Mouse (Mus musculus): ENCODE results near the gene Srcap.
"Not testable (repeated sequence)": the region's sequence is repeated elsewhere in the genome, so short reads cannot be mapped to it uniquely, and the experiment has no call there.

The Srcap gene

DNA sequence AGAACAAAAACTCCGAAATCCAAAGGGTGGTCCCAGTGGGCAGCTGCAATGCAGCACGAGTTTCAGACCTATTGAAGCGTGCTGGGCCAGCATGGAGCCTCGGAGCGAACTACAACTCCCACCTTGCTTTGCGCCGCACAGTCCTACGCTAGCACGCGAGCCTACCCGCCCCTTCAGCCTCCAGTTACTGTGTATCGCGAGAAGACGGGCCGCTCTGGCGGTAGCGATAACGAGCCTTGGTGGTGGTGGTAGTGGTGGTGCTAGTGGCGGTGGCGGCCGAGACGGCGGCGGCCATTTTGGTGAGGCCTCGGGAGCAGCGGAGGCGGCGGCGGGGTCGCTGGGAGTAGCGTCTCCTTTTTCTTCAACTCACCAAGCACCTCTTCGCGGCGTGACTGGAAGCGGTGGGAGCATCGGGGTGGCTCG lies at the start of gene Srcap:
Gene Srcap, plus strand, starts transcription at position 176 of the 423 bp plus-strand sequence.
- peak; percentile 93 for DNase-seq

DNA sequence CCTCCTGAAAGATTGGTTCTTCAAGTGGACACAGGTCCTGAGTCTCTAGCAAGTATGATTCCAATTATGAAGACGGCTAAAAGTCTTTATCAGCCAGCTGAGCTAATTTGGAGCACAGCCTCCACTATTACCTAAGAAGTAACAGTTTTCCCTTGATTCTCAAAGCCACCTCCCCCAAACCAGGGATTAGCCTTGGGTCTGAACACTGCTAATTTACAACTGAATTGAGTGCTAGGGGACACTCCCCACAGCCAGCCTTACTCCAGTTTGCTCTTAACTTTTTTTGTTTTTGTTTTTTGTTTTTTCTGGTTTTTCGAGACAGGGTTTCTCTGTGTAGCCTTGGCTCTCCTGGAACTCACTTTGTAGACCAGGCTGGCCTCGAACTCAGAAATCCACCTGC lies 46.6 kb upstream of the Srcap start:
- DNase-seq: no peak

DNA sequence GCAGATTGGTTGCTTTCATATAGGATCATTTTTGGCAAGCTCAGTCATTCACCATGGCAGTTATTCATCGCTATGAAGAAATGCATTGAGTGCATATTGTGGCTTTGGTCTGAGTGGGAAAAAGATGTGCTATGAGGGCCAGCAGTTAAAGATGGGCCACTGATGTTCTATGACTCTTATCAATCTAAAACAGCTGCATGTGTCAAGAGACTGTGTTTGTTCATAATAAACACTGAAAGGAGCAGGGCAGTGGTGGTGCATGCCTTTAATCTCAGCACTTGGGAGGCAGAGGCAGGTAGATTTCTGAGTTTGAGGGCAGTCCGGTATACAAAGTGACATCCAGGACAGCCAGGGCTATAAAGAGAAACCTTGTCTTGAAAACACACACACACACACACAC lies 46.1 kb upstream of the Srcap start:
- not testable (repeated sequence) for DNase-seq

DNA sequence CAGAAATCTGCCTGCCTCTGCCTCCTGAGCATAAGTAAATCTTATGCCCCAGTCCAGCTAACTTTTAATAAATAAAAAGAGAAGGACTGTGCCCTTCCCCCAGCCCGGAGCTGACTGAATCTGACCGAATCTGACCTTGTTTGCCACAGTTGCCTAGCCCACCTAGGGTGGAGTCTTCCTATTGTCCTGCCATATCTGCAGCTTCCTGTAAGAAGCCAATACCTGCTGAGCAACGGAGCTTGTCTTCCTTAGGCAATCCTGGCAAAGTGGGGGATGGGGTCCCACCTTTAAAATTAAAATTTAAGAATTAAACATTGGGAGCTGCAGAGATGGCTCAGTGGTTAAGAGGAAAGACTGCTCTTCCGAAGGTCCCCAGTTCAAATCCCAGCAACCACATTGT lies 45.2 kb upstream of the Srcap start:
- DNase-seq: no peak

DNA sequence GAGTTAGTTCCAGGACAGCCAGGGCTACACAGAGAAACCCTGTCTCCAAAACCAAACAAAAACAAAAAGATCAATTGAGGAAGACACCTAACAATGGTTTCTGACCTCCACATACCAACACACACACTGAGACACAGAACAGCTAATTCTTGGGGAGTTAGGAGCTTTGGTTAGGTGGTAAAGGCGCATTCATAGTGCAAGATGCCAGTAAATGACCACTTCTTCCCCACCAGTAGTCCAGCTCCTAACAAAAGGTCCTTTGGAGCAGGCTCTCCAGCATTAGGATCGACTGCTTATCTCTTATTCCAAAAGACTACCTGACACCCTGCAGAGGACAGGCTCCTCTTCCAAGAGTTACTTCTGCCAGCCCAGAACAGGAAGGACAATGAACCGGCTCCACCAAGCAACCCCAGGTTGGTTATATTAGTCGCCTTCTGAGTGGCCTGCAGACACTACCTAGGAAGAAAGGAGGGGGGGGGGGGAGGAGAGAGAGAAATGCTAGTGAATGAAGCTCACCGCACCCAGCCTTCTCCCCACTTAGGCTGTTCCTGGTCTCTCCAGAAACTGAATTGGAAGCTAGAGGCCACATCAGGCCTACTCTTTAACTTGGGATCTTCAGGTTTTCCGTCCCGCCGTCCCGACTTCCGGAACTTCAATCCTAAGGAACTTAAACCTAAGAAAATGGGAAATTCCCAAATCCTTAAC lies 41.6 kb upstream of the Srcap start:
- DNase-seq: no peak

DNA sequence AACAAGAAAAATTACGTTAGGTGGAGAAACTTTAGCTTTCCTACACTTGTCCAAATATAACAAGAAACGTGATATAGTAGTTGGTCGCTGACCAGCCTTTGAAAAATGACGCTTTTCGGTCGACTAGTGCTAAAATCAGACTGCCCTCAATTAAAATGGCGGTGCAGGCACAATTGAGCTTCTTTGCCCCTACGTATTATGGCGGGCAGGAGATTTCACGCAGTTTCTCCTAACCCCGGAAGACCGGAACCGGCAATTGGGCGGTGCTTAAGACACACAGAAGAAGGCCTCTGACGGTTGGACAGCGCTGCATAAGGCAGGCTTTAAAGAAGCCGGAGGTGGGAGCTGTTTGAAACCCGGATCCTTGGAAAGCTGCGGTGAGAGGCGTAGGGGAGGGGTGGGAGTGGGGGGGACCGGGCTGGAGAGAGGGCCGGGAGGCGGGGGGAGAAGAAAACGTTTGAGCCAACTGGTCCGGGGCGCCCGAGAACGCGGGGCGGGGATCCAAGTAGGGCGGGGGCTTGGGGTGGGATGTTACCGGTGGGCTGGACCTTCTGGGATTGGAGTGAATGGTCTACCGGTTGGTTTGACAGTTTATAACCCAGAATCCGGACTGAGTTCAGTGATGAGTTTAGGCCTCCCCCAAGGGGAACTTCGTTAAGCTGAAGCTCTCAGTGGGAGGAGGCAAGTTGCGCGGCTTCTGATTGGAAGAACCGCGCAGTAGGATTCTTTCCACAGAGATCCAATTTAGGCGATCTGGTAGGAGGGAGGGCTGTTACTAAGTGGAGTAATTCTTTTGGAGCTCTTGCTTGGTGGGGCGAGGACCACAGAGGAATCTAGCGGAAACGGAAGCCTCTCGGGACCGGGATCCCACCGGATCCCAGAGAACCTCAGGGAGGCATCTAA lies 40.8 kb upstream of the Srcap start:
- DNase-seq: peak; percentile 91

DNA sequence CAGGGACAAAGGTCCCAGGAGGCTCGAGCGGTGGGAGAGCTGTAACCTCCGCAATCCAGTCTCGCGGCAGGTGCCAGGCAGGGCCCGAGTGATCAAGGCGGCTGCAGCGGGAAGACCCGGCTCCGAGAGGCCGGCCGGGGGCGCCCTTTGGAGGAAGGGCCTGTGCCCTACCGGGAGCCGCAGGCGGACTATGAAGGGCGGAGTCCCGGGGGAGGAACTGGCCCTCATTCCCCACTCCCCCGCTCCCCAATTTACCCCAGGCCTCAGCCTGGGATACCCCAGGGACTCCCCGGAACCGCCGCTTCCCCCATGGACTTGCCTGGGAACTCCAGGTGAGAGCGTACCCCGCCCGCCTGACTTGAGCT lies 40.2 kb upstream of the Srcap start:
- no peak for DNase-seq

DNA sequence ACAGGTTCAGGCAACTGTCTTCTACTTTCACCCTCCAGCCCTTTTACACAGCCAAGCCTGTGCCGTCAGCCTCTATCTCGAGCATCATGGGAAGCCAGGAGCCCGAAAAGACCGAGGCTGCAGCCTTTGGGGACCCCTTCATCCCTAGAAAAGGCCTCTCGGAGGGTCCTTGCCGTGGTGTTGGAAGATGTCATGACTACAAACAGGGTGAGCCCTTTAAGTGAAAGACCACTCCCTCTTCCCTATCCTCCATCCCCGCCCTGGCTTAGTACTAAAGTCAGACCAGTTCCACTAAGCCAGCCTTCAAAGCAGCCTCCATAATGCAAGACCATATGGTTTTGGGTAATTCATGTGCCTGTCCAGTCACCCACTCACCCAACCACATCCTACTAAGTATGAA lies 39.7 kb upstream of the Srcap start:
- no peak for DNase-seq

DNA sequence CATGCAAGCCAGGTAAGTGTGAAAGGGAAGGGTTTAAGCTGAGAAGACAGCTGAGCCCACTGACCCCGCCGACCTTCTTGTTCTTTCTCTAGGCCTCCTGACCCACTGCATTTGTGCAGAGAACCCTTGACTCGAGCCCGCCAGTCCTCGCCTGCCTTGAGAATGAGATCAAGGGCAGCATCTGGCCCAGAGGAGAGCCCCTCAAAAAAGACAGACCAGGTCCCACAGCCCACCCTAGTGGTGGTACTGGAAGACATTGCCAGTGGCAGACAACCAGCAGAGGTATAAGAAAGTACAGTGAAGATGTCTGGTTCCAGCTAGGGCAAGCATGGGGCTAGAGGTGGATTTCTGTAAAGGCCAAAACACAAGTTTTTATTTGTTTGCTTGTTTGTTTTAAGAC lies 38.1 kb upstream of the Srcap start:
- no peak for DNase-seq

DNA sequence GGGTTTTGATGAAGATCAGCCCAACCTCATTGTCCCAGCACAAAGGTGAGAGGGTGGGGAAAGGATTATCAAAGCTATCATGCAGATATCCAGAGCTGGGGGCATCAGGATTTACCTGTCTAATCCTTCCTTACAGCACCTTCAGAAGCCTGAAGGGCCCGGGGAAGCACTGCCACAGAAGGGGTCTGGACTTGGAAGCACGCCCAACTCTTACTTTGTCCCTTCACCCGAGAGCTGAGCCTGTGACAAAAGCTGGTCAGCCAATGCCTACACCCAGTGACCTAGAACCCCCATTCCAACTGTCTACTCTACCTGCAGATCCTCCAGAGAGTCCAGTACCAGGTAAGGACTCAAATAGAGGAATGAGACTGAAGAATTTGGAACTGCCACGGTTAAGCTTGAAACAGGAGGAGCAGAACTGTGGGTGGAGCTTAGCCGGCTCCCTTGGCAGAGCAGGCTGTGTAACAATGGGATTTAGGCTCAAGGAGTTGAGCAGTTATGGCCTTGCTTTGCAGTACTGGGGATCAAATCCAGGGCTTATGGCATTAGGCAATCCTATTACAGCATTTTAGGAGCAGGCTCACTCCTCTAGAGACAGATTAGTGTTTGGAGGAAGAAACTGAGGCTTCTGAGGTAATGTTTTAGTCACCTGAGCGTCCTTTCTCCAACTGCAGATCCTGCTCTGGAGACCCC lies 37.3 kb upstream of the Srcap start:
- DNase-seq: no peak

DNA sequence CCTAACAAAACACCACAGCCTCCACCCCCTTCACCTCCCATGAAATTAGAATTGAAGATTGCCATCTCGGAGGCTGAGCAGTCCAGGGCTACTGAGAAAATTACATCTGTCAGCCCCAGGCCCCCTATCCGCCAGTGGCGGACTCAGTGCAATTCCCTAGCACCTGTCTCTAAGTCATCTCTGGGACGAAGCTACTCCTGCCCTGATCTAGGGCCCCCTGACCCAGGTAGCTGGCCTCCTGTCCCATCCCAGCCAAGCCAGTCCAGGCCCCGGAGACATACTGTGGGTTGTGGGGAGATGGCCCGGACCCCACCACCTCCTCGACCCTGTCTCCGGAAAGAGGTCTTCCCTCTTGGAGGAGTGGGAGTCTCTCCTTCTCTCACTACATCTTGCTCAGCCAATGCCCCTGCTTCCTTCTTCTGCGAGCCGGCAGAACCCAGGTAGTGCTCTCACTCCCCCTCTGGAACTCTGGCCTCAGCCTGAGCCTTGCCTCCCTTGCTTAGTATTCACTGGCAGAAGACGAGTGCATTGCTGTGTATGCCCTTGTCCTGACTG lies 36.5 kb upstream of the Srcap start:
- DNase-seq: no peak

DNA sequence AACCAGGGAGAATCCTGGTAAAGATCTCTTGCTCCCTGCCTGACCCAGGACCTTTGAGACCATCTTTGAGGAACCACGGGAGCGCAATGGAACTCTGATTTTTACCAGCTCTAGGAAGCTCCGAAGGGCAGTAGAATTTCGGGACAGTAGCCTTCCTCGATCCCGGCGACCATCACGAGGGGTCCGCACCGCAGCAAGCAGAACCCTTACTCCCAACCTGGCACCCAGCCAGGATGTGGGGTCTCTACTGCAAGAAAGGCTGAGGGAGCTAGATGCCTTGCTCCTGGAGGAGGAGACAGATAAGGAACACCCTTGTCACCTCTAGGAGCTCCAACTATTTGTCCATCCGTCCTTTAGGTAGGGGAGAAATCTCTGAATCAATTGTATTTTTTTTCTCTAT lies 35.4 kb upstream of the Srcap start:
- DNase-seq: no peak

DNA sequence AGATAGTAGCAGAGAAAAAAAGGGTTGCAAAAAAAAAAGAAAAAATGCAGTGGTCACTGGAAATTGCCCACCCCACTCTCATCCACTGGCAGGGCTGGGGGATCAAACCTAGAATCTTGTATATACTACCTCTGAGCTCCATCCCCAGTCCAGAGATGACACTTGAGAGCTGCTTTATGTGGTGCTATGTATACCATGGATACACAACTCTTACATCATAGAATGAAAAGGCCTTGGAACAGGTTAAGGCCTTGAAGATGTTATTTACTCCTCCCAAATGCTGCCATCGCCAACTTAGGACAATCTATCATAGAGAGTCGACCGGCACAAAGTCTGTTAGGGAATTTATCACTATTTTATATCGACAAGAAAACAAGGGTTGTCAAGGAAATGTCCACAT lies 34.9 kb upstream of the Srcap start:
- no peak for DNase-seq

DNA sequence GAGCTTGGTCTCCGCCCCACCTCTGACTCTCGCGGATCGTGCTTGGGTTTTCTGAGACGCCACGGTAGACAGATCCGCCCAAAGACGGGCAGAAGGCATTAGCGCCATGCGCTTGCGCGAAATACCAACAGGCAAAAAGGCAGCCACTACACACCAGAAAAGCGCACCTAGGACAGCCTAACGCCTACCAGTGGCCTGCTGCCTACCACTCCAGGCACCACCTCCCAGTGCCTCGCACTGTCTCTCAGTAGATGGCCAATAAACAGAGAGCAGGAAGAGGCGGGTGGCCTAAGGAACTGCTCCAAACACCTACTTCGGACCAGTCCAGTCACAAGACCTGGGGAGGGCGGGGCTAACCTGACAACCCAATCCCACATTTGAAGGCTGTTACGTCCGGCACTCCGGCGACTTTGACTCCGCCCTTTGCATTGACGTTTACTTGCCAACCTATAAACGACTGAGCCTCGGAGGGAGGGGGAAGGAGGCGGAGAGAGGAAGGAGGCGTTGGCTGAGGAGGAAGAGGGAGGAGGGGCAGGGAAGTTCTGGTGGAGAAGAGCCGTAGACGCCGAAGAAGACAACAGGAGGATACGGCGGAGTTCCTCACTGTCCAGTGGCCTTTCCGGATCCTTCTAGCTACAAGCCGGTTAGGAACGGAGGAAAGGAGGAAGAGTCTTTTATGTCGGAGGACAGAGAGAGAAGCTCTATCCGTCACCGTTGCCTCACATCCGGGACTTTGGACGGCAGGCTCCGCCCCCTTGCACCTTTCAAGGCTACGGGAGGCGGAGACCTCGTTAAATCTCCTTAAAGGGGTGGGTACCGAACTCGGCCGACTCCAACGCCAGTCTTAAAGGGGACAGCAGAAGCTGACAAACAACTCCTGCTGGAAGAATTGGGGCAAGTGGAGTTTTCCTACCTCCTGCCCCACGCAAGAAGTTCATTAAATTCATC lies 33.8 kb upstream of the Srcap start:
- peak; percentile 98 for DNase-seq

DNA sequence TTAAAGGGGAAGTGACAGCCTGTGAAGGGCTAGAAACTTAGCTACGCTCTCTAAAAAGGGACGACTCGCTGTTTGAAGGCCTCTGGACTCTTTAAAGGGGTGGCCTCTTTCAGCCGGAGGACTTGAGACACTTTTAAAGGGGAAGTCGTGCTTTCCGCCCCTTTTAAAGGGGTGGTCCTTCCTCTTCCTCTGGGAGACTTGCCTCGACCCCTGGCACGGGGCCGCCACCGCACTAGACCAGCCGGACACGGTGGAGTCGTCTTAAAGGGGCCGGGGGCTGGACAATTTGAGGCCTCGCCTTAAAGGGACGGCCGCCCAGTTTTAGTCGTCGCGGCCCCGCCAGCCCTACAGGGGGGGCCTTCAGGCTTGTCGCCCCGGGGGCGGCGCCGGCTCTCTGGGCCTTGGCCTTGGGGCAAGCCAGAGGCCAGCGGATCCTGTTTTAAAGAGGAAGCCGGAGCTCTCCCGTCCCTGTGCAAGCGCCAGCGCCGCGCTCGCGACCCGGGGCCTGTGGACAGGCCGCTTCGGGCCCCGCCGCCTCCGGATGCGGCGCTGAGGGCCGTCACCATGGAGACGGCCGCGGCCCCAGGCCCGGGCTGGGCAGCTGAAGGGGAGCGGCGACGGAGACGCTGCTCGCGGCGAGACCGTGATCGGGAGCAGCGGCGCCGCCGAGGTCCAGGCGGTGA lies 33.0 kb upstream of the Srcap start, which contains the start of gene Fbrs:
Gene Fbrs, plus strand, starts transcription at position 565 of the 683 bp plus-strand sequence.
- DNase-seq: peak; percentile 91

DNA sequence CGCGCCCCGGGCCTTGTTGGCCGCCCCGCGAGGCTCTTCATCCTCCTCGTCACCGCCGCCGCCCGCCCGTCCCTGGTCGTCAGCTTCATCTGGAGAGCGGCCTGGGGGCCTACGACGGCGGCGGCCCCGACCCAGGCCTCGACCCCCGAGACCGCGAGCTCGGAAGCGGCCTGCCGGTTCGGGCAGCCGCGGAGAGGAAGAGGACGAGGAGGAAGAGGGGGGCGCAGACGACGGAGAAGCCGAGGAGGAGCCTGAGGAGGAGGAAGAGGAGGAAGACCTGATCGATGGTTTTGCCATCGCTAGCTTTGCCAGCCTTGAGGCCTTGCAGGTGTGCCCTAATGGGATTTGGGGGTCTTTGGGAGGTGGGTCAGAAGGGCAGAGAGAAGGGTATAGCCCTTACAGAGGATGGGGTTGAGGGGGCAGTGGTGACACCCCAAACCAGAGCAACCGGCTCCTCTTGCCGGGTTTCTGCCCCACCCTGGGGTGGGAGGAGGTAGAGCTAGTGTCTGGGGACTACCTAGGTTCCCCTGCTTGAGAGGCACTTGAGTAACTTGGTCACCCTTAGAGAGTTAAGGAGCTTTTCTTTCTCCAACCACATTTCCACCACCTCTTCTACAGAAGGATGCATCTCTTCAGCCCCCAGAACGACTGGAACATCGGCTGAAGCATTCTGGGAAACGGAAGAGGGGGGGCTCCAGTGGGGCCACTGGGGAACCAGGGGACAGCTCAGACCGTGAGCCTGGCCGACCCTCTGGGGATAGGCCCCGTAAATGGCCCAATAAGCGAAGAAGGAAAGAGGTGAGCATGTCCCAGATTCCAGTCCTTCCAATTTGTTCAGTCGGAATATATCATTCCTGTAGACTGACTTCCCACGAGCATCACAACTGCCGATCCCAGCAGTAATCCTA lies 32.2 kb upstream of the Srcap start:
- DNase-seq: peak; percentile 22

DNA sequence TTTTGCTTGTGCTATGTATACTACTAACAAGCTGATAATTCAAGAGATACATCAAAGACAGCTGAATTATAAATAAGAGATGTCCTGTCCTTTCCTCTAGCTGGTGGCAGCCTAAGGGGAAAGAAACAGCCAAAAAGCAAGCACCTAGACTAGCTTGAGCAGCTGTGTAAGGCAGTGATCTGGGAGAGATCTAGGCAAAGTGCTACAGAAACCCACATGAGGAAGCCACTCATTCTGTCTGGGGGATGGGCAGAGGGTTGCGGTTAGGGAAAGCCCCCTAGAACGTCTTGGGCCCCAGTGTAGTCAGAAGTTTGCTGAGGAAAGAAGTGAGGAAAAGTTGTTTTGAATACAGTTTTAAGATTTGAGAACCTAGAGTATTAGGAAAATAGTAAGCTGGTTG lies 31.5 kb upstream of the Srcap start:
- DNase-seq: no peak

DNA sequence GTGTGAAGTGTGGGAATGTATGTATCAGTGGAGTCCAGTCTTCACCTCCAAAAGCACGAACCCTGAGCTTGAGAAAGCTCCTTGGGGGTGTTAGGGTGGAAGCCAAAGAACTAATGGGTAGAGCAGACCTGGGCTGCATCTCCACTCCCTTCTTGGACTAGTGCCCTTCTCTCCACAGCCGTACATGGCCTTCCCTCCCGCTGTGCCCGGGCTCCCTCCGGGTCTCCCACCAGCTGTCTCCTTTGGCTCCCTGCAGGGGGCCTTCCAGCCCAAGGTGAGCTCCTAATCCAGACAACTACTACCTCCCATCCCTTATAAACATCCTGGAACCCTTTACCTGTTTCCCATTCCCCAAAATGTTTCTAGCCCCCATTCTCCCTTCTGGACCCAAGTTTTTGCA lies 26.4 kb upstream of the Srcap start:
- DNase-seq: no peak

DNA sequence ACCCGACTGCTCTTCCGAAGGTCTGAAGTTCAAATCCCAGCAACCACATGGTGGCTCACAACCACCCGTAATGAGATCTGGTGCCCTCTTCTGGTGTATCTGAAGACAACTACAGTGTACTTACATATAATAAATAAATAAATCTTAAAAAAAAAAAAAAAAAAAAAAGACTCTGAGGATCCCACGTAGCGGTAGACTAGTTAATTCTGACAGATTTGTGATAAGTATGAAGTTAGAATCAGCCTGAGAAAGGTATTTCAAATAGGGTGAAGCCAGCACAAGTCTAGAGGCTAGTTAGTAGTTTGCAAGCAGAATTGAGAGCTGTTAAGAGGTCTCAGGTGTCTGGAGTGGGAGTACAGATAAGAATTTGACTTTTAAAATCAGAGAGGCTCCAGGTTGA lies 23.4 kb upstream of the Srcap start:
- DNase-seq: not testable (repeated sequence)

DNA sequence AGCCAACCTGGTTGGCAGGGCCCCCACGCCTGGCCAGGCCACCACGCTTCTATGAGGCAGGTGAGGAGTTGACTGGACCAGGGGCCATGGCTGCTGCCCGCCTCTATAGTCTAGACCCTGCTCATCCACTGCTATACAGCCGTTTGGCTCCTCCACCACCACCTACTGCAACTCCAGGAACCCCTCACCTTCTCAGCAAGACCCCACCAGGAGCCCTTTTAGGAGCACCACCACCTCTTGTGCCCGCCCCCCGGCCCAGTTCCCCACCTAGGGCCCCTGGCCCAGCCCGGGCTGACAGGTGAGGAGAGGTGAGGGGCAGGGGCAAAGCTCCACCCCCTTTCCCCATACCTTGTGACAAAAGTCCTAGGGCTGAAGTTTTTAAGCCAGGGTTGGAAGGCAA lies 21.8 kb upstream of the Srcap start:
- no peak for DNase-seq

All from right cerebral cortex, postnatal 25 days (tissue).